ENCODE assay signal across 8 mouse cellular contexts in the genomic region with DNA sequence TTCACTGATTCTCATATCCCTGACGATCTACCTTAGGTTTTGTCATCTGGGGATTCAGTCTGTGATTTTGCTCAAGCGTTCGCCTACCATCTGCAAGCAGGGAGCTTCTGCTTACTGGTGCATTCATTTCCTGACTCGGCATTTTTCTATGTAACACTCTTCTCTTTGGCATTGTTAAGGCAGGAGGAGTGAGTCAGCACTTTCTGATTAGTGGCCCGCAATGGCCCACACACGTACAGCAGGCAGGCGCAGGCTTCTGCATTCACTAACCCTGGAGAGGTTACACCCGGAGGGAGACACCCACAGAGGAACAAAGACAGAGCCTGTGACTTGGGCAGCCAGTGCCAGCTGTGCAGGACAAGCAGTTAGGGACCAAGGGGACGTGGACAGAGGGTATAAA. TPM values are rescaled to one million over a fixed set of nuclear protein-coding genes. Genes with fewer than 3 reads are reported as not detected.
A peak's percentile ranks its signal among the peaks of the same experiment; 100 is the strongest.
DNase-seq lines count a peak whose midpoint lies in the region; ATAC-seq and TF ChIP-seq lines count a peak whose summit lies in the region.

No protein-coding gene starts in this region.

- no peak overlapping the region for H3K4me3 ChIP-seq in testis, adult 2 months (ENCODE audit: control insufficient read depth, low read depth, low read length)
- H3K4me3 ChIP-seq in hindbrain, embryonic 10.5 days, result no peak overlapping the region
- H3K4me3 ChIP-seq in megakaryocyte, embryonic 14.5 days (replicated peaks), result peak overlapping the region; percentile 80
- no peak overlapping the region for H3K4me3 ChIP-seq in intestine, postnatal 0 days (ENCODE audit: low read depth, low read length)

- DNase-seq in cerebellum, adult 18-20 months, result no peak
- DNase-seq in testis, postnatal 10 days (ENCODE audit: low spot score), result no peak
- DNase-seq in hindbrain, embryonic 10.5 days (ENCODE audit: low spot score), result peak; percentile 27
- DNase-seq in urinary bladder, adult 18-20 months (ENCODE audit: low spot score in 2 of 2), result no peak

- H3K9ac ChIP-seq in intestine, postnatal 0 days (ENCODE audit: low read depth, low read length), result no peak overlapping the region

- no peaks in the 10 kb centered on the region for H3K9me3 ChIP-seq in hindbrain, embryonic 10.5 days
- H3K9me3 ChIP-seq in megakaryocyte, embryonic 14.5 days, result no peaks in the 10 kb centered on the region
- H3K9me3 ChIP-seq in intestine, postnatal 0 days (ENCODE audit: control insufficient read depth), result no peaks in the 10 kb centered on the region

- TF ChIP-seq POLR2A in testis, adult 2 months (IDR thresholded peaks at IDR 0.05; ENCODE audit: control insufficient read depth, low read depth, low read length), result no peak

- WGBS in hindbrain, embryonic 10.5 days, result 54% methylated on average over 9 of the region's 9 CpGs
- WGBS in intestine, postnatal 0 days, result 80% methylated on average over 9 of the region's 9 CpGs

- ATAC-seq in cerebellum, adult (ENCODE audit: insufficient number of reproducible peaks, low FRiP score, low TSS enrichment), result 0 out of 2 replicates have a peak, but pooled peaks have one; percentile 10
- ATAC-seq in intestine, postnatal 0 days, result no peak

- H3K4me2 ChIP-seq in intestine, postnatal 0 days (replicated peaks; ENCODE audit: low read depth), result no peak overlapping the region

- no peak for TF ChIP-seq CTCF in testis, adult 2 months (IDR thresholded peaks at IDR 0.05; ENCODE audit: control insufficient read depth, insufficient read depth, insufficient replicate concordance, low read depth, low read length)
- TF ChIP-seq CTCF in intestine, postnatal 0 days (IDR thresholded peaks at IDR 0.05; ENCODE audit: low read depth), result no peak

- H3K4me1 ChIP-seq in testis, adult 2 months (ENCODE audit: control insufficient read depth, insufficient read depth, low read length), result no peaks in the 10 kb centered on the region
- peaks cover 4% of the 10 kb centered on the region; the same call in 1 of the 2 replicates for H3K4me1 ChIP-seq in hindbrain, embryonic 10.5 days (replicated peaks)
- peaks cover 33% of the 10 kb centered on the region for H3K4me1 ChIP-seq in megakaryocyte, embryonic 14.5 days
- H3K4me1 ChIP-seq in intestine, postnatal 0 days (replicated peaks; ENCODE audit: control insufficient read depth, insufficient read depth, low read length), result no peaks in the 10 kb centered on the region

- no peaks in the 10 kb centered on the region for H3K36me3 ChIP-seq in testis, adult 2 months (ENCODE audit: control insufficient read depth, insufficient read depth, low read length)
- peaks cover 32% of the 10 kb centered on the region for H3K36me3 ChIP-seq in hindbrain, embryonic 10.5 days
- H3K36me3 ChIP-seq in megakaryocyte, embryonic 14.5 days (replicated peaks; ENCODE audit: low read length), result peaks cover 67% of the 10 kb centered on the region
- H3K36me3 ChIP-seq in intestine, postnatal 0 days (ENCODE audit: control insufficient read depth, insufficient read depth), result peaks cover 5% of the 10 kb centered on the region; the same call in 1 of the 2 replicates

- H3K27ac ChIP-seq in testis, adult 2 months (ENCODE audit: control insufficient read depth, insufficient read depth, low read depth, low read length), result peak overlapping the region; percentile 57; the same call in 1 of the 2 replicates
- H3K27ac ChIP-seq in hindbrain, embryonic 10.5 days, result peak overlapping the region; percentile 56
- H3K27ac ChIP-seq in intestine, postnatal 0 days (ENCODE audit: low read depth, low read length), result no peak overlapping the region

- H3K27me3 ChIP-seq in testis, adult 2 months (ENCODE audit: control insufficient read depth, insufficient read depth, low read length), result no peaks in the 10 kb centered on the region
- no peaks in the 10 kb centered on the region for H3K27me3 ChIP-seq in hindbrain, embryonic 10.5 days (ENCODE audit: insufficient read depth, poor library complexity, severe bottlenecking)
- H3K27me3 ChIP-seq in megakaryocyte, embryonic 14.5 days (replicated peaks), result no peaks in the 10 kb centered on the region
- H3K27me3 ChIP-seq in intestine, postnatal 0 days (replicated peaks; ENCODE audit: control insufficient read depth, insufficient read depth, low read length), result no peaks in the 10 kb centered on the region

RNA-seq across cellular contexts. Expression of a gene that starts 19.2 kb away (rescaled TPM):
- 4.5 and 7.7 TPM in 2 replicates for polyA plus RNA-seq in testis, adult 2 months (2012; rRNA removed)
- polyA plus RNA-seq in hindbrain, embryonic 10.5 days (2016; fragmentation: Nextera tagmentation; extraction: Ambion mirVana), result 13.3 and 20.0 TPM in 2 replicates
- polyA plus RNA-seq in megakaryocyte, embryonic 14.5 days (2012; ENCODE audit: insufficient read depth, low replicate concordance), result 1.4 TPM in 1 of 2 replicates, not detected in the other
- 6.2 and 8.9 TPM in 2 replicates for polyA plus RNA-seq in intestine, postnatal 0 days (2015; fragmentation: Nextera tagmentation; extraction: Ambion mirVana)

RNA-seq across cellular contexts. Expression of a gene that starts 19.5 kb away (rescaled TPM):
- polyA plus RNA-seq in testis, adult 2 months (2012; rRNA removed), result 3.1 and 3.3 TPM in 2 replicates
- polyA plus RNA-seq in hindbrain, embryonic 10.5 days (2016; fragmentation: Nextera tagmentation; extraction: Ambion mirVana), result 4.9 and 5.9 TPM in 2 replicates
- 1.5 and 2.7 TPM in 2 replicates for polyA plus RNA-seq in megakaryocyte, embryonic 14.5 days (2012; ENCODE audit: insufficient read depth, low replicate concordance)
- polyA plus RNA-seq in intestine, postnatal 0 days (2015; fragmentation: Nextera tagmentation; extraction: Ambion mirVana), result 3.7 and 4.6 TPM in 2 replicates

RNA-seq across cellular contexts. Expression of a gene that starts 34.1 kb away (rescaled TPM):
- 3.1 and 3.3 TPM in 2 replicates for polyA plus RNA-seq in testis, adult 2 months (2012; rRNA removed)
- 23.1 and 25.9 TPM in 2 replicates for polyA plus RNA-seq in hindbrain, embryonic 10.5 days (2016; fragmentation: Nextera tagmentation; extraction: Ambion mirVana)
- polyA plus RNA-seq in megakaryocyte, embryonic 14.5 days (2012; ENCODE audit: insufficient read depth, low replicate concordance), result 0.49 TPM in 1 of 2 replicates, not detected in the other
- polyA plus RNA-seq in intestine, postnatal 0 days (2015; fragmentation: Nextera tagmentation; extraction: Ambion mirVana), result 32.4 and 32.7 TPM in 2 replicates

RNA-seq across cellular contexts. Expression of a gene that starts 58.7 kb away (rescaled TPM):
- polyA plus RNA-seq in testis, adult 2 months (2012; rRNA removed), result 5.8 and 6.7 TPM in 2 replicates
- 45.3 and 45.6 TPM in 2 replicates for polyA plus RNA-seq in hindbrain, embryonic 10.5 days (2016; fragmentation: Nextera tagmentation; extraction: Ambion mirVana)
- not detected in 2 replicates for polyA plus RNA-seq in megakaryocyte, embryonic 14.5 days (2012; ENCODE audit: insufficient read depth, low replicate concordance)
- polyA plus RNA-seq in intestine, postnatal 0 days (2015; fragmentation: Nextera tagmentation; extraction: Ambion mirVana), result 0.86 and 0.90 TPM in 2 replicates
